In genomic region chr1:84621308-84621707, GRCm38 (mm10) we compare ENCODE assay signal across 10 mouse cellular contexts.
DNase-seq lines count a peak whose midpoint lies in the region; ATAC-seq and TF ChIP-seq lines count a peak whose summit lies in the region.
"Had no signal": no experiment of that assay in that cellular context is flagged by ENCODE, and none has a peak within 500 bp of the region (broad histone marks: within the 10 kb centered on the region; RNA-seq: fewer than 3 reads in every experiment).

No protein-coding gene starts in this region.

- H3K27ac ChIP-seq in limb, embryonic 10.5 days, result no peak overlapping the region
- H3K27ac ChIP-seq in heart, adult 2 months, result no peak overlapping the region
- H3K27ac ChIP-seq: liver, embryonic 15.5 days had no signal

- WGBS in limb, embryonic 10.5 days, result 73% methylated on average over 3 of the region's 3 CpGs
- WGBS in heart, adult 2 months, result 84% methylated on average over 3 of the region's 3 CpGs

- peaks cover 9% of the 10 kb centered on the region; the same call in 1 of the 2 replicates for H3K4me1 ChIP-seq in limb, embryonic 10.5 days
- peaks cover 3% of the 10 kb centered on the region for H3K4me1 ChIP-seq in heart, adult 2 months (ENCODE audit: control insufficient read depth, insufficient read depth, low read length)
- H3K4me1 ChIP-seq: liver, embryonic 15.5 days had no signal

- no peak for TF ChIP-seq EP300 in heart, adult 2 months (IDR thresholded peaks at IDR 0.05; ENCODE audit: insufficient read depth, low read depth, low read length)

- H3K79me2 ChIP-seq in heart, adult 2 months (replicated peaks; ENCODE audit: control insufficient read depth, insufficient read depth, low read length), result no peaks in the 10 kb centered on the region

- H3K9me3 ChIP-seq in limb, embryonic 10.5 days (replicated peaks), result no peaks in the 10 kb centered on the region
- H3K9me3 ChIP-seq: liver, embryonic 15.5 days had no signal

- intact Hi-C loops in heart, adult 2 months (cut with DNase I), result no loop called here

- no peak for TF ChIP-seq CTCF in heart, adult 2 months (IDR thresholded peaks at IDR 0.05)

- no peaks in the 10 kb centered on the region for H3K27me3 ChIP-seq in limb, embryonic 10.5 days (ENCODE audit: low read depth, poor library complexity, severe bottlenecking)
- no peaks in the 10 kb centered on the region for H3K27me3 ChIP-seq in heart, adult 2 months (ENCODE audit: control insufficient read depth, insufficient read depth, low read length)
- H3K27me3 ChIP-seq: liver, embryonic 15.5 days had no signal

- no peaks in the 10 kb centered on the region for H3K36me3 ChIP-seq in limb, embryonic 10.5 days
- peaks cover 2% of the 10 kb centered on the region; the same call in 1 of the 2 replicates for H3K36me3 ChIP-seq in heart, adult 2 months (ENCODE audit: control insufficient read depth, insufficient read depth, low read length)
- H3K36me3 ChIP-seq: G1E; liver, embryonic 15.5 days had no signal

- DNase-seq in kidney, postnatal 10 days, result peak; percentile 20
- DNase-seq in kidney, postnatal 14 days, result no peak
- DNase-seq in embryo, embryonic 9.5 days (ENCODE audit: extremely low spot score), result peak; percentile 36
- peak; percentile 48 to 72 for DNase-seq in layer of hippocampus, adult 18-20 months (ENCODE audit: low spot score in 2 of 2)
- peak; percentile 27 for DNase-seq in neural tube, embryonic 10.5 days (ENCODE audit: extremely low spot score, low spot score)
- DNase-seq in limb, embryonic 10.5 days (ENCODE audit: low spot score), result no peak
- DNase-seq in heart, adult 2 months, result no peak

- ATAC-seq in inflammation-experienced regulatory T-cells, adult 6 months, result no peak

- no peak overlapping the region for H3K4me3 ChIP-seq in limb, embryonic 10.5 days
- no peak overlapping the region for H3K4me3 ChIP-seq in heart, adult 2 months
- H3K4me3 ChIP-seq: liver, embryonic 15.5 days had no signal

- H3K9ac ChIP-seq in heart, adult 2 months (ENCODE audit: low read depth, low read length), result no peak overlapping the region
- H3K9ac ChIP-seq: liver, embryonic 15.5 days had no signal

- no peak for TF ChIP-seq POLR2A in heart, adult 2 months (IDR thresholded peaks at IDR 0.05; ENCODE audit: insufficient read depth, low read depth, low read length)

Comparison
In these comparisons a context has a peak if more than half of its experiments do, and no peak if none do; other contexts are left out.
1. DNase-seq: peak in kidney, postnatal 10 days (single experiment), embryo, embryonic 9.5 days (single experiment), layer of hippocampus, adult 18-20 months (2 of 2) and neural tube, embryonic 10.5 days (single experiment); none in kidney, postnatal 14 days (single experiment), limb, embryonic 10.5 days (single experiment) and heart, adult 2 months (0 of 2).